Mouse (Mus musculus) spleen, adult 2 months (tissue): ENCODE measurements around the gene Paics. TPM values are rescaled to one million over a fixed set of nuclear protein-coding genes. Genes with fewer than 3 reads are reported as not detected.
"Not testable (repeated sequence)": the region's sequence is repeated elsewhere in the genome, so short reads cannot be mapped to it uniquely, and the experiment has no call there.

Experiments
- DNase-seq, 2 experiments: peaks; one replicate each; pipeline versions ENCODE4 v3.0.0 to v3.0.0-alpha.2; 2012 to 2021; ENCODE audit warnings: low spot score in 2 of 2, low read depth in 1 of 2
- H3K27ac ChIP-seq: fragments of 200-500 bp; 2 replicates; pipeline ENCODE4 v1.5.1; 2012; ENCODE audit warnings: low read length, inconsistent platforms; ENCODE audit not compliant: insufficient read depth
- H3K27me3 ChIP-seq: fragments of 200-500 bp; 2 replicates; pipeline ENCODE4 v1.6.1; 2012; ENCODE audit warnings: mild to moderate bottlenecking, moderate library complexity, low read length, inconsistent platforms; ENCODE audit not compliant: control insufficient read depth, insufficient read depth
- H3K36me3 ChIP-seq: fragments of 200-500 bp; 2 replicates; pipeline ENCODE4 v1.6.1; 2012; ENCODE audit warnings: mild to moderate bottlenecking, low read length, inconsistent platforms; ENCODE audit not compliant: control insufficient read depth, insufficient read depth
- H3K4me1 ChIP-seq: fragments of 200-500 bp; 2 replicates; pipeline ENCODE4 v1.6.1; 2011; ENCODE audit warnings: inconsistent platforms; ENCODE audit not compliant: control insufficient read depth, insufficient read depth, insufficient read length
- H3K4me3 ChIP-seq: fragments of 200-500 bp; 2 replicates; pipeline ENCODE4 v1.5.1; 2011; ENCODE audit warnings: mild to moderate bottlenecking, inconsistent platforms; ENCODE audit not compliant: insufficient read depth, insufficient read length; ENCODE audit errors: extremely low read depth
- CTCF ChIP-seq: fragments of 200-500 bp; IDR thresholded peaks from 2 replicates; pipeline ENCODE4 v1.5.1; 2011; ENCODE audit warnings: mild to moderate bottlenecking, inconsistent platforms; ENCODE audit not compliant: insufficient read depth, insufficient read length, insufficient replicate concordance; ENCODE audit errors: extremely low read depth
- POLR2A ChIP-seq: fragments of 200-500 bp; IDR thresholded peaks from 2 replicates; pipeline ENCODE4 v1.6.1; 2011; ENCODE audit warnings: low read depth, low read length, inconsistent platforms
- WGBS: fragments of 180-500 bp; shearing (Covaris S2); methylation state at CpG from one replicate; pipeline ENCODE4 v1.1.7; 2018; 5-methylcytosine and 5-hydroxymethylcytosine counted together
- polyA plus RNA-seq: library from polyadenylated mRNA; depleted of rRNA; stranded (reverse); fragments of >200 nt; gene quantifications from 2 replicates; pipeline ENCODE4 v1.2.3, GENCODE M21; 2012; rRNA removed

Paics gene
- 27.9 and 30.0 TPM in 2 replicates for polyA plus RNA-seq

DNA sequence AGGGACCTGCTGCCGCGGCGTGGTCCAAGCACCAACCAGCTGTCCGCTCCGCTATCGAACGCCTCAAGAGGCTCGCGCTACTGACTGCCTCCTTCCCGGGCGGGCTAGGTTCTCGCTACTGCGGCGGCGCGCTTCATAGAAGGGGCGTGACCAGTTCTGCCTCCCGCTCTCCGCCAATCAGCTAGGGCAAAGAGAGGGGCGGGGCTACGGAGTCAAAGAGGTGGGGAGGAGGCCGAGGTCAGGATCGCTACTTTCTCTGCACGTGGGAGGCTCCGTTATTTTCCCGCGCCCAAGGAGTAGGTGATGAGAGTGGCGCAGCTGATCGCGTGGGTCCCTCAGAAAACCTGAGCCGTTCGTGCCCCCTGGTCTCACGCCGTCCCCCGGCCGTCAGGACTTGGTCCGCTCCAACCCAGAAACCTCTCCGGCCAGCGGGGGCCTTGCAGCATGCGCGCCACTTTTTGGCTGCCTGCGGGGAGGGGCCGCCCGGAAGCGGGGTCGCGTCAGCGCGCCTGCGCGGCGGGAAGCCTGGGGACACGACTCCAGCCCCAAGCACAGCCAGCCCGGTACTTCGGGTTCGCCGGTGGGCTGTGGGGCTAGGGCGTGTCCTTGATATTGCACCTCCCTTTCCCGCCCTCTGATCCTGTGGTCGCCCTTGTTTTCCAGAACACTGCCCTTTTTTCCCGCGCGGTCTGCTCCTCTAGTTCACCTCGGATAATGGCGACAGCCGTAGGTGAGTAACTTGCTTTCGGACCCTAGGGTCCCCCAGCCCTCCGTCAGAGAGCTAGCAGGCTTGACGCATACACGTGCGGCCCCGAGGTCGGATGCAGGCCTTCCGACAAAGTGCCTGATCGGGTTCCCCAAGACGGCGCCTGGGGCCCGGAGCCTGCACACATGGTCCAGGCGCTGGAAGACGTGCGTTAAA, at the start of gene Paics, which contains the start of gene Ppat:
Gene Paics, plus strand, starts transcription at position 202 of the 922 bp plus-strand sequence.
Gene Ppat, minus strand, starts transcription at position 473 of the 922 bp plus-strand sequence.
- peak; percentile 98 for DNase-seq
- TF ChIP-seq POLR2A (peak; percentile 85), CTCF (no peak)
- Histone ChIP-seq H3K36me3 (0 out of 2 replicates have a peak, but pooled peaks cover 2% of the 10 kb centered on the region), H3K27me3 (no peaks in the 10 kb centered on the region), H3K4me1 (peaks cover 2% of the 10 kb centered on the region; the same call in 1 of the 2 replicates), H3K4me3 (peak within 1 kb of the TSS; percentile 60), H3K27ac (peak within 1 kb of the TSS; percentile 88)
- under 1% methylated on average over 79 of the region's 81 CpGs for WGBS

- no peak overlapping the region for H3K27ac ChIP-seq
- H3K4me1 ChIP-seq: no peaks in the 10 kb centered on the region
- H3K4me3 ChIP-seq: no peak overlapping the region
- H3K27me3 ChIP-seq: no peaks in the 10 kb centered on the region
- DNase-seq: no peak
- WGBS: 82% methylated on average over 4 of the region's 4 CpGs
- TF ChIP-seq POLR2A (no peak), CTCF (no peak)
- no peaks in the 10 kb centered on the region for H3K36me3 ChIP-seq
Measured at GRCm38 (mm10) chr5:76902131-76902530, 49.0 kb upstream of the Paics start.

GRCm38 (mm10) chr5:76904713-76905404, 46.2 kb upstream of the Paics start:
- Histone ChIP-seq H3K4me3 (peak overlapping the region; percentile 74), H3K4me1 (no peaks in the 10 kb centered on the region), H3K36me3 (no peaks in the 10 kb centered on the region), H3K27ac (peak overlapping the region; percentile 82), H3K27me3 (no peaks in the 10 kb centered on the region)
- peak in 1 of 2 experiments; percentile 9 for DNase-seq
- WGBS: under 1% methylated on average over 19 of the region's 19 CpGs
- TF ChIP-seq CTCF (no peak), POLR2A (no peak)

GRCm38 (mm10) chr5:76905405-76906154, 45.5 kb upstream of the Paics start, which contains the start of gene Aasdh:
Gene Aasdh, minus strand, starts transcription at chr5:76905514.
- TF ChIP-seq CTCF (peak; percentile 17; the same call in 1 of the 2 replicates), POLR2A (peak; percentile 90)
- Histone ChIP-seq H3K36me3 (no peaks in the 10 kb centered on the region), H3K27me3 (no peaks in the 10 kb centered on the region), H3K4me1 (no peaks in the 10 kb centered on the region), H3K27ac (peak within 1 kb of the TSS; percentile 92), H3K4me3 (peak within 1 kb of the TSS; percentile 74)
- WGBS: under 1% methylated on average over 47 of the region's 47 CpGs
- peak; percentile 90 to 93 for DNase-seq

- H3K36me3 ChIP-seq: no peaks in the 10 kb centered on the region
- WGBS: 43% methylated on average over 3 of the region's 3 CpGs
- H3K4me3 ChIP-seq: peak overlapping the region; percentile 74; the same call in 1 of the 2 replicates
- DNase-seq: no peak
- no peak overlapping the region for H3K27ac ChIP-seq
- no peaks in the 10 kb centered on the region for H3K27me3 ChIP-seq
- TF ChIP-seq CTCF (no peak), POLR2A (no peak)
- no peaks in the 10 kb centered on the region for H3K4me1 ChIP-seq
Measured at GRCm38 (mm10) chr5:76906155-76906499, 45.0 kb upstream of the Paics start.

- no peak for TF ChIP-seq POLR2A
- no peak for TF ChIP-seq CTCF
- H3K36me3 ChIP-seq: peaks cover 6% of the 10 kb centered on the region
- DNase-seq: no peak
- no peaks in the 10 kb centered on the region for H3K4me1 ChIP-seq
- H3K27me3 ChIP-seq: no peaks in the 10 kb centered on the region
- no peak overlapping the region for H3K27ac ChIP-seq
- no peak overlapping the region for H3K4me3 ChIP-seq
- 80% methylated on average over 3 of the region's 3 CpGs for WGBS
Measured at GRCm38 (mm10) chr5:76910807-76911206, 40.3 kb upstream of the Paics start.

GRCm38 (mm10) chr5:76912522-76912921, 38.6 kb upstream of the Paics start:
- H3K36me3 ChIP-seq, H3K4me3 ChIP-seq, DNase-seq, H3K27ac ChIP-seq, H3K27me3 ChIP-seq, H3K4me1 ChIP-seq: not testable (repeated sequence)
- WGBS: 95% methylated on average over 5 of the region's 5 CpGs
